Mouse (Mus musculus) frontal cortex, postnatal 36 days (tissue): ENCODE measurements at regions not wholly inside any gene's neighbourhood (a gene's known extent, or its start where the extent isn't known, plus 50 kb on each side); places are given as distances from the start of the nearest gene placed in this dataset.

ENCODE experiments used
- DNase-seq, 2 experiments: peaks; one replicate each; pipeline ENCODE4 v3.0.0; 2022; ENCODE audit warnings: low spot score in 2 of 2

- DNase-seq = no peak
Measured at GRCm38 (mm10) chr4:64811974-64812373, 312.0 kb upstream of the Pappa start.

DNA sequence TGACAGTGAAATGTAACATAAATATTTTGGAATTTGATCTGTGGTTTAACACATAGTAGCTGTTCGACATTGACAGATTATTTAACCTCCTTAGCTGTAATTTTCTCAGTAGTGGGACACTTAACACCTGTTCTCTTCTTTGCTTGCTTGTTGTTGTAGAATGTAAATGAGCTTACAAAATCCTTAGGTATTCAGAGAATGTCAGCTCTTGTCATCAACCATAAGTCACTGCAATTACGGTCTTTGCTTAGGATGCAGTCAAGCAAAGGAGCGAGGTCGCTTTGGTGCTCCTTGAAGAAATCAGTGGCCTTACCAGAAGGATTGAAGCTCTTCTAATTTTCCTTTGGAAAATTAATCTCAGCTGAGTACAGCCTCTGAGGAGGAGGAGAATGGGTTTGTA is 311.2 kb upstream of the Pappa start:
- DNase-seq = no peak

DNA sequence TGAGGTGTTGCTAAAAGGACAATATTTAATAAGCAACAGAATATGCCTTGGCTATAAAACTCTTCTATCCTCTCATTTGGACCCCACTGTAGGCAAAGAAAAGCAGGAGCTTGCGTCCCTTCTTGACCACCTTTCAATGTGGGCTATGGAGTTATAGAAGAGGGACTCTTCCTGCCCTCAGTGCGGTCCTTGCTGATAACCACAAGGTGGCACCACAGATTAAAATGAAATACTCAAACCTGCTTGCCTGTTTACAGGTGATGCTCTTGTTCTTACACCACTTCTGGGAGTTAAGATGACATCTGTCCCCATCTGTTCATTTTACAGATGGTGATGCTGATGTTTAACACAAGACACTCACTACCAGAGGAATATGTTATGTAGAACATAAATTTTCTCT is 291.1 kb upstream of the Pappa start:
- peak; percentile 2 to 34 for DNase-seq

DNA sequence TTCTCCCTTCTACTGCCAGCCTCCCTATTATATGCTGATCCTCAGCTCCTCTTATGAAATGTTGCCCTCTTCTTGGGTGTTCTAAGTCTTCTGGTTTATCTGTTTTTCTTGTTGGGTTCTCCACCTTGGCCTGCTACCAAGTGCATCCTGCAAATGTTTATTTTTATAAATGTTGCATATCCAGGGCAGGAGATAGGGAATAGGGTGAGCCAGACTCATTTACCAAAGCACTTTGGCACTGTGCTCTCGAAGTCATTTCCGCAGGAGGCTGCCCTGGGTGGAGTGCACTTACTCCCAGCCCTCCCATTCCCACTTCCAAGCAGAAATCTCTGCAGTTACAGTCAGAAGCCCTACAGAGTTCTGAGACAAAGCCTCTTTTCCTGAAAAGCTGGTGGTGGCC is 249.5 kb upstream of the Pappa start:
- no peak for DNase-seq

DNA sequence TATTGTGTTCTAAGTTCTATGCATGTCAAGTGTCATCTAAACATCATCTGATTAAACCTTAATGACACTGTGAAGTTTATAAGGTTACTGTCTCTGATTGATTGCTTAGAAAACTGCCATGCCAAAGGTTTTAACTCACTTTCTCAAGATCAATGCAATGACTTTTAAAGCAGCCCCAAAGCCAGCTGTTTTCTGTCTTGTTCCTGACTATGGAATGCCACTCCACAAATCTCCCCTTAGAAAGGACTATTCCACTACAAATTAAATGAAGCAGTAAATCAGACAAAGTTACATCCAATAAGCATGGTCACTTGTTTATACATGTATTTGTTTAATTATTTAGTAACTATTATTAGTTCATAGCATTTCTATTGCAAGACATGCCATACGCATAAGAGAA is 247.1 kb upstream of the Pappa start:
- no peak for DNase-seq

DNA sequence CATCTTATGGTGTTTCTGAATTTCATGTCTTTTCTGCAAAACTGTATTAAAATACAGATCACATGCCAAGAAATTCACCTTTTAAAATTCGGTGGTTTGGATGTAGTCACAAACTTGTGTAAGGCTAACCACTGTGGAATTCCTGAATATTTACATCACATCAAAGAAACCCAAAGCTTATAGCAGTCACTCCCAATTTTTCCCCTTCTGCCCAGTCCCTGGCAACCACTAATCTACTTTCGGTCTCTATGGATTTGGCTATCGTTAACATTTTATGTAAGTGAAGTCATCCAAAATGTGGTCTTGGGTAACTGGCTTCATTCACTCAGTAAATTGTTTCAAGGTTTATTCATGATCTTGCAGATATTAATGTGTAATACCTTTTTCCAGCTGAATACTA is 226.0 kb upstream of the Pappa start:
- DNase-seq = no peak

DNA sequence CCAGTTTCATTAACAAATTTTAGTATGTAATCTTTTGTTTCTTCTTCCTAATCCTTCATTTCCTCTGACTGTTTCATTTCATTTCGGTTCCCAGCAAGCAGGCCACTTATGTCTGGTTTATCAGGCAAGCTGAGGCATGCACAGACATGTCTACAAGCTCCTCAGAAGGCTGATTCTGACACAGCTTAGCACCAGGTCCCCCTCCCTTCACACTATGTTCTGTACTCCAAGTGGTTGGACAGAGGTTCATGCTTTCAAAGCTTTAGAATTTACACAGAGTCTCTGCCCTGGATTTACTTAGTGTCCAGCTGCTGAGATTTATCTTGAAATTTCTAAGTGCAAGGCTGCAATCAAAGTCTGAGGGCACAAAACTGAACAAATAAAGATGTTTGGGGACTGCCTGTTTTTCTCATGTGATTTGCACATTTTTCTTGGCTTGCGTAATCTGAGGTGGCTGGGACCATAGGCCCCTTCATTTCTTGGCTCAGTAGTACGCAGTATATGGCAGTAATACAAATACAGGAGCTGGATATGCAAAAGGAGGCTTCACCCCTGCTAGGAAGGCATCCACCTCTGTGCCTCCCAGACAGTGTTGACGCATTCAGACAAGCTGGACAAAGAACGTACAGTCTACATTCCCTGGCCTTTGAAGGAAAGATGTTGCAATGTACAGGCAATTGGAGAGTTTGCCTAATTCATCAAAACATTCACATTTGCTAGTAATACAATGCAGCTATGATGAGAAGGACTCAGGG is 222.7 kb upstream of the Pappa start:
- no peak for DNase-seq

DNA sequence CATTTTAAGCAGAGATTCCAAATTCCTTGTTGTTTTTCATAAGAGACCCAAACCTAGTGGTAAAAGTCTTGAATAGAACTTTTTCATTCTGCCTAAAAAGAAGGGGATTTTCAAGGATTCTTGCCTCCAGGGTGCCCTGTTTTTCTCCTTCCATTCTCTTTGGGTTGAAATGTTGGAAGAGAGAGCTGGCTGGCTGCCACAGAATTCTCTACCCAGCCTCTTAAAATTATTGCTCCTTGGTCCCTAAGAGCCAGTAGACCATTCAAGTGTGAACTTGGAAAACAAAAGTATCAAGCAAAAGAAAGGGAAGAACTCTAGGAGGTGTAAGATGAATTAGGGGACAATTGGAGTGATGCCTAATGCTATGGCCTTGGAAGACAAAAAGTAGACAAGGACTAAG is 200.2 kb upstream of the Pappa start:
- no peak for DNase-seq

DNA sequence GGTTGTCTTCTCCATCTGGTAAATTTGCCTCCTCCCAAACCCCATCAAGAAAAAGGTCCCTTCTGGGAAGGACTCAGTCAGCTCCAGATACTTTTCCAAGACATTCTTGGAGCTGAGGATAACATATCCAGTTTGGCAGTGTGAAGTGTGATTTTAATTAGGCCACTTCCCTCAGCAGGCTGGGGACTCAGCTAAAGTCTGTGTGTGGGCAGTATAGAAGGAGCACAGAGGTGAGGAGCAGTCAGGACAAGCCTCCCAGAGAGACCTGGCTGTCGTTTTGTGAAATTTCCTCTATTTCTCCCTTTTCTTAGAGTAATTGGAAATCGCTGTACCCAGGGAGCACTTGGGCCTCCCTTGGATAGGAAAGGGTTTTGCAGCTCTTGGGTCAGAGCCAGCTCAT is 195.4 kb upstream of the Pappa start:
- no peak for DNase-seq

GRCm38 (mm10) chr4:64945547-64945946 is 178.4 kb upstream of the Pappa start:
- peak in 1 of 2 experiments; percentile 22 for DNase-seq

GRCm38 (mm10) chr4:64952651-64953050 is 171.3 kb upstream of the Pappa start:
- DNase-seq = no peak

DNA sequence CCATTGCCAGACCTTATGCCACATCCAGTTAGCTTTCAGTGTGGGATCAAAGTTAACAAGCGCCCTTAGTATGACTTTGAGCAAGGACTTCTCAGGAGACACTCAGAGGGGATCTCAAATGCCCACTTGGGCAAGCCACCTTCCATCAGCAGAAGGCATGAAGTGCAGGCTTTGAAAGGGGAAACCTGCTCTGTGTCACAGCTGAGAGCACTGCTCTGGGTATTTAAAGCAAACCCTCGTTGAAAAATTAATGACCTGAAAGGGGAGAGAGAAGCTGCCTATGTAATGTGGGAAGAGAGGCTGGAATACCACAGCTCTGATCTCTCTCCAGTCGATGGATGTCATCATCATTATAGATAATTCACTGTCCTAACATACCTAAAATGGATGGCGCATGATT is 165.1 kb upstream of the Pappa start:
- DNase-seq = no peak

DNA sequence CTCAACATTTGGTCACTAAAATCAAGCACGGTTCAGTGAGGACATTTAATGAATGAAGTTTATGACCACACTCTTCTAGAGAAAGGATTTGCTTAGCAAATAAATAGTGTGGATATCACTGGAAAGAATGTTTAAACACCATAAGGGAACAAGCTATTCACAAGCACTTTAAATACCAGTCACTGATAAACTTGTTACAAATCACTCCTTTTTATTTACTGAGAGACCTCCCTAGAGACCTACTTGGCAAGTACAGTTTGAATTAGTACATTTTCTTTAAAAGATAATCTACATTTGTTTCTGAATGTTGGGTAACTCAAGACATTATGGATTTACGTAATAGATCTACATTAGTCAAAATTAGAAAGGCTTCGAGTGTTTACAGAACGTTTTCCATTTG is 162.2 kb upstream of the Pappa start:
- no peak for DNase-seq
